Mouse (Mus musculus): ENCODE data around the gene Nav2. TPM values are rescaled to one million over a fixed set of nuclear protein-coding genes. Genes with fewer than 3 reads are reported as not detected.
A peak's percentile ranks its signal among the peaks of the same experiment; 100 is the strongest.

Gene Nav2
- polyA plus RNA-seq, 1 experiment = 48.9 TPM

GRCm38 (mm10) chr7:49268401-49268921 lies 359.9 kb downstream of the Nav2 start:
- DNase-seq (ENCODE audit: extremely low spot score in 1 of 2, low spot score in 1 of 2) = no peak

GRCm38 (mm10) chr7:49270855-49271254 lies 362.3 kb downstream of the Nav2 start:
- DNase-seq (ENCODE audit: extremely low spot score in 1 of 2, low spot score in 1 of 2) = no peak

GRCm38 (mm10) chr7:49272445-49273439 lies 364.2 kb downstream of the Nav2 start:
- DNase-seq (ENCODE audit: extremely low spot score in 1 of 2, low spot score in 1 of 2) = peak; percentile 77 to 92

GRCm38 (mm10) chr7:49273907-49274656 lies 365.6 kb downstream of the Nav2 start:
- DNase-seq (ENCODE audit: extremely low spot score in 1 of 2, low spot score in 1 of 2) = no peak

GRCm38 (mm10) chr7:49274676-49275075 lies 366.2 kb downstream of the Nav2 start:
- no peak for DNase-seq (ENCODE audit: extremely low spot score in 1 of 2, low spot score in 1 of 2)

- no peak for DNase-seq (ENCODE audit: extremely low spot score in 1 of 2, low spot score in 1 of 2)
Measured at GRCm38 (mm10) chr7:49276163-49276562, 367.6 kb downstream of the Nav2 start.

GRCm38 (mm10) chr7:49277685-49278084 lies 369.2 kb downstream of the Nav2 start:
- DNase-seq (ENCODE audit: extremely low spot score in 1 of 2, low spot score in 1 of 2) = peak; percentile 71 to 77

GRCm38 (mm10) chr7:49278531-49278930 lies 370.0 kb downstream of the Nav2 start:
- DNase-seq (ENCODE audit: extremely low spot score in 1 of 2, low spot score in 1 of 2) = no peak

- DNase-seq (ENCODE audit: extremely low spot score in 1 of 2, low spot score in 1 of 2) = no peak
Measured at GRCm38 (mm10) chr7:49280427-49280826, 371.9 kb downstream of the Nav2 start.

- DNase-seq (ENCODE audit: extremely low spot score in 1 of 2, low spot score in 1 of 2) = no peak
Measured at GRCm38 (mm10) chr7:49282446-49282845, 373.9 kb downstream of the Nav2 start.

- no peak for DNase-seq (ENCODE audit: extremely low spot score in 1 of 2, low spot score in 1 of 2)
Measured at GRCm38 (mm10) chr7:49283507-49284361, 375.2 kb downstream of the Nav2 start.

- DNase-seq (ENCODE audit: extremely low spot score in 1 of 2, low spot score in 1 of 2) = peak in 1 of 2 experiments; percentile 66
Measured at GRCm38 (mm10) chr7:49288186-49288585, 379.7 kb downstream of the Nav2 start.

GRCm38 (mm10) chr7:49290308-49290707 lies 381.8 kb downstream of the Nav2 start:
- DNase-seq (ENCODE audit: extremely low spot score in 1 of 2, low spot score in 1 of 2) = no peak

GRCm38 (mm10) chr7:49291208-49291892 lies 382.8 kb downstream of the Nav2 start:
- no peak for DNase-seq (ENCODE audit: extremely low spot score in 1 of 2, low spot score in 1 of 2)

GRCm38 (mm10) chr7:49297148-49297547 lies 388.6 kb downstream of the Nav2 start:
- DNase-seq (ENCODE audit: extremely low spot score in 1 of 2, low spot score in 1 of 2) = no peak

- no peak for DNase-seq (ENCODE audit: extremely low spot score in 1 of 2, low spot score in 1 of 2)
Measured at GRCm38 (mm10) chr7:49298431-49298839, 389.9 kb downstream of the Nav2 start.

- DNase-seq (ENCODE audit: extremely low spot score in 1 of 2, low spot score in 1 of 2) = no peak
Measured at GRCm38 (mm10) chr7:49301487-49301886, 393.0 kb downstream of the Nav2 start.

- DNase-seq (ENCODE audit: extremely low spot score in 1 of 2, low spot score in 1 of 2) = no peak
Measured at GRCm38 (mm10) chr7:49303600-49304411, 395.3 kb downstream of the Nav2 start.

- no peak for DNase-seq (ENCODE audit: extremely low spot score in 1 of 2, low spot score in 1 of 2)
Measured at GRCm38 (mm10) chr7:49307717-49308116, 399.2 kb downstream of the Nav2 start.

All from frontal cortex, adult 2 months (tissue).